Mouse (Mus musculus) ES-Bruce4 (cell line): ENCODE results near the gene Acsl5. TPM values are rescaled to one million over a fixed set of nuclear protein-coding genes. Genes with fewer than 3 reads are reported as not detected.
A peak's percentile ranks its signal among the peaks of the same experiment; 100 is the strongest.

Experiments
- H3K27ac ChIP-seq: 2 replicates; pipeline ENCODE4 v1.5.1; 2012; ENCODE audit warnings: low read length, inconsistent platforms; ENCODE audit not compliant: insufficient read depth
- H3K27me3 ChIP-seq: 2 replicates; pipeline ENCODE4 v1.6.1; 2012; ENCODE audit warnings: mild to moderate bottlenecking, low read length, inconsistent platforms; ENCODE audit not compliant: control insufficient read depth, poor library complexity, insufficient read depth, severe bottlenecking
- H3K36me3 ChIP-seq: 2 replicates; pipeline ENCODE4 v1.6.1; 2012; ENCODE audit warnings: inconsistent platforms, mild to moderate bottlenecking, low read length, moderate library complexity; ENCODE audit not compliant: control insufficient read depth, poor library complexity, insufficient read depth, severe bottlenecking
- H3K4me1 ChIP-seq: one replicate; pipeline ENCODE4 v1.8.1; 2011; ENCODE audit warnings: low read length; ENCODE audit not compliant: control insufficient read depth, insufficient read depth
- H3K4me3 ChIP-seq: 2 replicates; pipeline ENCODE4 v1.5.1; 2011; ENCODE audit warnings: low read depth, mild to moderate bottlenecking, low read length
- H3K9ac ChIP-seq: 2 replicates; pipeline ENCODE4 v1.6.1; 2012; ENCODE audit warnings: low read depth, mild to moderate bottlenecking, inconsistent platforms; ENCODE audit not compliant: poor library complexity, severe bottlenecking
- H3K9me3 ChIP-seq: replicated peaks from 2 replicates; pipeline ENCODE4 v1.6.1; 2012; ENCODE audit warnings: mild to moderate bottlenecking, low read length, inconsistent platforms; ENCODE audit not compliant: control insufficient read depth, poor library complexity, insufficient read depth, severe bottlenecking
- CTCF ChIP-seq: IDR thresholded peaks from one replicate; pipeline ENCODE4 v1.8.1; 2011; ENCODE audit warnings: low read depth, low read length
- EP300 ChIP-seq: IDR thresholded peaks from 2 replicates; pipeline ENCODE4 v1.6.1; 2011; ENCODE audit warnings: low read depth, low read length; ENCODE audit not compliant: insufficient read depth
- POLR2A ChIP-seq: IDR thresholded peaks from one replicate; pipeline ENCODE4 v1.8.1; 2011; ENCODE audit warnings: low read length; ENCODE audit not compliant: insufficient read depth
- polyA plus RNA-seq: library from polyadenylated mRNA; stranded (reverse); fragments of >200 nt; gene quantifications from 2 replicates; pipeline ENCODE4 v1.2.4, GENCODE M21; 2011; ENCODE audit warnings: low read depth; ENCODE audit not compliant: missing spikeins, insufficient read depth, insufficient read length

Gene Acsl5
- polyA plus RNA-seq, 1 experiment = 22.0 TPM

- no peak overlapping the region for H3K27ac ChIP-seq
- no peak overlapping the region for H3K4me3 ChIP-seq
- H3K4me1 ChIP-seq = no peaks in the 10 kb centered on the region
- no peaks in the 10 kb centered on the region for H3K9me3 ChIP-seq
- no peaks in the 10 kb centered on the region for H3K27me3 ChIP-seq
- no peak overlapping the region for H3K9ac ChIP-seq
- TF ChIP-seq POLR2A (no peak), CTCF (no peak), EP300 (no peak)
- H3K36me3 ChIP-seq = peaks cover 51% of the 10 kb centered on the region
Measured at GRCm38 (mm10) chr19:55305024-55305423, 53.3 kb downstream of the Acsl5 start.

GRCm38 (mm10) chr19:55311874-55312273 is 60.1 kb downstream of the Acsl5 start:
- Histone ChIP-seq H3K36me3 (peaks cover 39% of the 10 kb centered on the region), H3K9me3 (no peaks in the 10 kb centered on the region), H3K4me1 (no peaks in the 10 kb centered on the region), H3K27ac (no peak overlapping the region), H3K9ac (no peak overlapping the region), H3K27me3 (no peaks in the 10 kb centered on the region), H3K4me3 (no peak overlapping the region)
- no peak for TF ChIP-seq EP300
- no peak for TF ChIP-seq POLR2A
- no peak for TF ChIP-seq CTCF

GRCm38 (mm10) chr19:55313649-55314048 is 61.9 kb downstream of the Acsl5 start:
- no peak overlapping the region for H3K4me3 ChIP-seq

GRCm38 (mm10) chr19:55315452-55316108 is 63.8 kb downstream of the Acsl5 start, which contains the start of gene Zdhhc6:
Gene Zdhhc6 (minus strand): TSS chr19:55316032.
- no peak within 1 kb of the TSS for H3K27ac ChIP-seq
- H3K9me3 ChIP-seq = no peaks in the 10 kb centered on the region
- no peak for TF ChIP-seq EP300
- TF ChIP-seq CTCF = no peak
- TF ChIP-seq POLR2A = peak; percentile 41
- H3K4me1 ChIP-seq = no peaks in the 10 kb centered on the region
- no peaks in the 10 kb centered on the region for H3K27me3 ChIP-seq
- peaks cover 14% of the 10 kb centered on the region for H3K36me3 ChIP-seq
- peak within 1 kb of the TSS; percentile 92 for H3K4me3 ChIP-seq
- peak within 1 kb of the TSS; percentile 72 for H3K9ac ChIP-seq

More at GRCm38 (mm10) chr19:55313649-55314048, 61.9 kb downstream of the Acsl5 start:
- no peaks in the 10 kb centered on the region for H3K4me1 ChIP-seq
- H3K9ac ChIP-seq = no peak overlapping the region
- no peak for TF ChIP-seq CTCF
- TF ChIP-seq EP300 = no peak
- TF ChIP-seq POLR2A = no peak
- H3K9me3 ChIP-seq = no peaks in the 10 kb centered on the region
- H3K36me3 ChIP-seq = peaks cover 27% of the 10 kb centered on the region
- H3K27ac ChIP-seq = no peak overlapping the region
- H3K27me3 ChIP-seq = no peaks in the 10 kb centered on the region

GRCm38 (mm10) chr19:55316109-55316714 is 64.5 kb downstream of the Acsl5 start, which contains the start of gene Vti1a:
Gene Vti1a (plus strand): TSS chr19:55316295.
- TF ChIP-seq POLR2A (no peak), EP300 (no peak), CTCF (no peak)

GRCm38 (mm10) chr19:55316901-55317300 is 65.2 kb downstream of the Acsl5 start:
- peak overlapping the region; percentile 72; the same call in 1 of the 2 replicates for H3K9ac ChIP-seq
- no peak overlapping the region for H3K27ac ChIP-seq
- H3K36me3 ChIP-seq = peaks cover 4% of the 10 kb centered on the region
- no peak overlapping the region for H3K4me3 ChIP-seq
- no peaks in the 10 kb centered on the region for H3K4me1 ChIP-seq
- TF ChIP-seq CTCF (no peak), POLR2A (no peak), EP300 (no peak)
- H3K27me3 ChIP-seq = no peaks in the 10 kb centered on the region
- no peaks in the 10 kb centered on the region for H3K9me3 ChIP-seq

More at GRCm38 (mm10) chr19:55316109-55316714, 64.5 kb downstream of the Acsl5 start, which contains the start of gene Vti1a:
- peak within 1 kb of the TSS; percentile 92 for H3K4me3 ChIP-seq
- no peaks in the 10 kb centered on the region for H3K4me1 ChIP-seq
- peaks cover 9% of the 10 kb centered on the region for H3K36me3 ChIP-seq
- peak within 1 kb of the TSS; percentile 72 for H3K9ac ChIP-seq
- no peak within 1 kb of the TSS for H3K27ac ChIP-seq
- H3K9me3 ChIP-seq = no peaks in the 10 kb centered on the region
- no peaks in the 10 kb centered on the region for H3K27me3 ChIP-seq
